9 mouse cellular contexts compared by ENCODE assay signal in genomic region chr17:25913186-25913876, GRCm38 (mm10). TPM values are rescaled to one million over a fixed set of nuclear protein-coding genes. Genes with fewer than 3 reads are reported as not detected.
A peak's percentile ranks its signal among the peaks of the same experiment; 100 is the strongest.
DNase-seq lines count a peak whose midpoint lies in the region; ATAC-seq and TF ChIP-seq lines count a peak whose summit lies in the region.
"Had no signal": no experiment of that assay in that cellular context is flagged by ENCODE, and none has a peak within 500 bp of the region (broad histone marks: within the 10 kb centered on the region; RNA-seq: fewer than 3 reads in every experiment).

No protein-coding gene starts in this region.

- no peak overlapping the region for H3K27ac ChIP-seq in CH12.LX (ENCODE audit: insufficient read depth, low read depth)
- H3K27ac ChIP-seq in hindbrain, embryonic 16.5 days (ENCODE audit: low read depth, low read length), result no peak overlapping the region
- H3K27ac ChIP-seq in forebrain, embryonic 13.5 days, result no peak overlapping the region
- H3K27ac ChIP-seq: kidney, postnatal 0 days; neural tube, embryonic 12.5 days had no signal

- H3K36me3 ChIP-seq in CH12.LX (replicated peaks in 1 of 2; ENCODE audit: control insufficient read depth in 1 of 2, insufficient read depth in 1 of 2, low read length in 1 of 2), result peaks cover 13 to 64% of the 10 kb centered on the region in 2 experiments
- H3K36me3 ChIP-seq in hindbrain, embryonic 16.5 days (ENCODE audit: control insufficient read depth, insufficient read depth, low read length), result no peaks in the 10 kb centered on the region
- H3K36me3 ChIP-seq in forebrain, embryonic 13.5 days (ENCODE audit: poor library complexity, severe bottlenecking), result peaks cover 16% of the 10 kb centered on the region

- no peaks in the 10 kb centered on the region for H3K9me3 ChIP-seq in CH12.LX (replicated peaks; ENCODE audit: low read length)
- no peaks in the 10 kb centered on the region for H3K9me3 ChIP-seq in hindbrain, embryonic 16.5 days (ENCODE audit: control insufficient read depth, low read length)
- H3K9me3 ChIP-seq in forebrain, embryonic 13.5 days (replicated peaks), result no peaks in the 10 kb centered on the region
- H3K9me3 ChIP-seq: neural tube, embryonic 12.5 days had no signal

- peaks cover 24% of the 10 kb centered on the region for H3K79me2 ChIP-seq in CH12.LX (replicated peaks; ENCODE audit: control insufficient read depth, extremely low read depth, insufficient read depth, poor library complexity, severe bottlenecking)

- DNase-seq in CH12.LX (ENCODE audit: extremely low read depth), result no peak
- peak; percentile 20 for DNase-seq in ZHBTc4 (ENCODE audit: low read depth, low spot score)
- DNase-seq in frontal cortex, postnatal 36 days (ENCODE audit: low spot score in 2 of 2), result peak; percentile 68 to 74
- DNase-seq in left cerebral cortex, postnatal 25 days (ENCODE audit: low spot score in 2 of 2), result peak; percentile 59 to 91
- DNase-seq in gastrocnemius, postnatal 14 days, result no peak

- dilution Hi-C loops in CH12.LX (cut with MboI; ENCODE audit: extremely low pct_ligation_motif_present, extremely low pct_unique_long_range_greater_than_20kb, low sequenced_read_pairs), result no loop called here

- no peak overlapping the region for H3K9ac ChIP-seq in CH12.LX (ENCODE audit: insufficient read depth, low read depth)
- H3K9ac ChIP-seq in hindbrain, embryonic 16.5 days (ENCODE audit: low read depth, low read length), result no peak overlapping the region
- H3K9ac ChIP-seq in forebrain, embryonic 13.5 days, result no peak overlapping the region
- H3K9ac ChIP-seq: neural tube, embryonic 12.5 days had no signal

- in situ Hi-C loops in CH12.LX (cut with MboI; ENCODE audit: low pct_ligation_motif_present, low pct_unique_long_range_greater_than_20kb, low sequenced_read_pairs), result no loop called here

- no peaks in the 10 kb centered on the region for H3K27me3 ChIP-seq in CH12.LX (replicated peaks)
- no peaks in the 10 kb centered on the region for H3K27me3 ChIP-seq in hindbrain, embryonic 16.5 days (replicated peaks; ENCODE audit: control insufficient read depth, insufficient read depth, low read length)
- no peaks in the 10 kb centered on the region for H3K27me3 ChIP-seq in forebrain, embryonic 13.5 days
- H3K27me3 ChIP-seq: neural tube, embryonic 12.5 days had no signal

- 90% methylated on average over 14 of the region's 14 CpGs for WGBS in hindbrain, embryonic 16.5 days
- WGBS in forebrain, embryonic 13.5 days, result 92% methylated on average over 14 of the region's 14 CpGs

- no peak overlapping the region for H3K4me2 ChIP-seq in CH12.LX (ENCODE audit: insufficient read depth, low read depth, poor library complexity, severe bottlenecking)
- H3K4me2 ChIP-seq in hindbrain, embryonic 16.5 days (ENCODE audit: low read length), result no peak overlapping the region
- H3K4me2 ChIP-seq in forebrain, embryonic 13.5 days, result no peak overlapping the region
- H3K4me2 ChIP-seq: neural tube, embryonic 12.5 days had no signal

- TF ChIP-seq RAD21 in CH12.LX (IDR thresholded peaks at IDR 0.05; ENCODE audit: low read depth, low read length), result no peak

- no peak for TF ChIP-seq POLR2A in CH12.LX (IDR thresholded peaks at IDR 0.05; ENCODE audit: low read depth, low read length)

- no peak for TF ChIP-seq CTCF in CH12.LX (conservative IDR thresholded peaks at IDR 0.05 in 1 of 2, IDR thresholded peaks at IDR 0.05 in 1 of 2; ENCODE audit: low read depth in 2 of 2, low read length in 2 of 2)

- no peak for TF ChIP-seq EP300 in CH12.LX (IDR thresholded peaks at IDR 0.05; ENCODE audit: low read length)

- H3K4me3 ChIP-seq in CH12.LX (replicated peaks in 1 of 3; ENCODE audit: low read depth in 2 of 3, low read length in 2 of 3, poor library complexity in 1 of 3), result no peak overlapping the region
- H3K4me3 ChIP-seq in hindbrain, embryonic 16.5 days (ENCODE audit: low read length), result no peak overlapping the region
- H3K4me3 ChIP-seq in forebrain, embryonic 13.5 days, result no peak overlapping the region
- H3K4me3 ChIP-seq: neural tube, embryonic 12.5 days had no signal

- peaks cover 14 to 50% of the 10 kb centered on the region in 2 experiments for H3K4me1 ChIP-seq in CH12.LX (ENCODE audit: control insufficient read depth in 1 of 2, insufficient read depth in 2 of 2)
- H3K4me1 ChIP-seq in hindbrain, embryonic 16.5 days (ENCODE audit: control insufficient read depth, insufficient read depth, low read depth, low read length), result peaks cover 11% of the 10 kb centered on the region
- H3K4me1 ChIP-seq in forebrain, embryonic 13.5 days, result peaks cover 25% of the 10 kb centered on the region

- ATAC-seq in hindbrain, embryonic 16.5 days, result no peak
- no peak for ATAC-seq in forebrain, embryonic 13.5 days

- intact Hi-C loops in left cerebral cortex, postnatal 25 days (cut with DNase I), result no loop called here
- intact Hi-C loops in gastrocnemius, postnatal 14 days (cut with DNase I; ENCODE audit: low total_unique reads), result no loop called here

TF ChIP-seq in CH12.LX, 34 proteins besides CTCF, POLR2A, EP300 and RAD21:
- no peak for TF ChIP-seq HCFC1 (IDR thresholded peaks at IDR 0.05; ENCODE audit: low read depth, low read length)
- no peak for TF ChIP-seq CHD2 (IDR thresholded peaks at IDR 0.05; ENCODE audit: low read length)
- no peak for TF ChIP-seq JUN (IDR thresholded peaks at IDR 0.05; ENCODE audit: insufficient read depth, low read depth, low read length)
- no peak for TF ChIP-seq ZNF384 (IDR thresholded peaks at IDR 0.05; ENCODE audit: low read depth, low read length)
- TF ChIP-seq SIN3A (IDR thresholded peaks at IDR 0.05; ENCODE audit: low read length), result peak; percentile 32; the same call in 1 of the 2 replicates

RNA-seq across cellular contexts. Expression of gene Rab40c, which starts 6.2 kb away (rescaled TPM):
- total RNA-seq in CH12.LX (2012; rRNA removed) (6.6 and 8.0 TPM in 2 replicates), CH12.LX (2014; rRNA removed) (7.9 and 9.2 TPM in 2 replicates)
- polyA plus RNA-seq in CH12.LX (2012; ENCODE audit: insufficient read length, low read depth), result 14.4 and 14.8 TPM in 2 replicates
- 10 to 100 TPM; 46.7 to 50.9 TPM for total RNA-seq in left cerebral cortex, postnatal 25 days (2021)
- 49.5 and 50.8 TPM in 2 replicates for polyA plus RNA-seq in hindbrain, embryonic 16.5 days (2015; fragmentation: Nextera tagmentation; extraction: Ambion mirVana)
- total RNA-seq in gastrocnemius, postnatal 14 days (2021), result 10 to 100 TPM; 10.1 to 10.3 TPM
- polyA plus RNA-seq in forebrain, embryonic 13.5 days (2015; fragmentation: Nextera tagmentation; extraction: Ambion mirVana), result 39.5 and 45.9 TPM in 2 replicates

RNA-seq across cellular contexts. Expression of gene Pigq, which starts 31.4 kb away (rescaled TPM):
- total RNA-seq in CH12.LX (2012; rRNA removed) (28.1 and 29.2 TPM in 2 replicates), CH12.LX (2014; rRNA removed) (15.1 and 18.5 TPM in 2 replicates)
- 75.0 and 97.2 TPM in 2 replicates for polyA plus RNA-seq in CH12.LX (2012; ENCODE audit: insufficient read length, low read depth)
- total RNA-seq in left cerebral cortex, postnatal 25 days (2021), result 100 to 1,000 TPM; 116 to 118 TPM
- polyA plus RNA-seq in hindbrain, embryonic 16.5 days (2015; fragmentation: Nextera tagmentation; extraction: Ambion mirVana), result 83.1 and 90.5 TPM in 2 replicates
- total RNA-seq in gastrocnemius, postnatal 14 days (2021), result 10 to 100 TPM; 29.8 to 30.2 TPM
- polyA plus RNA-seq in forebrain, embryonic 13.5 days (2015; fragmentation: Nextera tagmentation; extraction: Ambion mirVana), result 45.0 and 54.5 TPM in 2 replicates

RNA-seq across cellular contexts. Expression of gene Nhlrc4, which starts 31.4 kb away (rescaled TPM):
- total RNA-seq in CH12.LX (2012; rRNA removed) (not detected in 2 replicates), CH12.LX (2014; rRNA removed) (not detected in 2 replicates)
- not detected in 2 replicates for polyA plus RNA-seq in CH12.LX (2012; ENCODE audit: insufficient read length, low read depth)
- not detected for total RNA-seq in left cerebral cortex, postnatal 25 days (2021)
- 0.19 and 0.52 TPM in 2 replicates for polyA plus RNA-seq in hindbrain, embryonic 16.5 days (2015; fragmentation: Nextera tagmentation; extraction: Ambion mirVana)
- total RNA-seq in gastrocnemius, postnatal 14 days (2021), result not detected
- polyA plus RNA-seq in forebrain, embryonic 13.5 days (2015; fragmentation: Nextera tagmentation; extraction: Ambion mirVana), result not detected in 2 replicates

RNA-seq across cellular contexts. Expression of gene Wfikkn1, which starts 32.7 kb away (rescaled TPM):
- total RNA-seq in CH12.LX (2012; rRNA removed) (0.25 and 0.34 TPM in 2 replicates), CH12.LX (2014; rRNA removed) (0.11 TPM in 1 of 2 replicates, not detected in the other)
- polyA plus RNA-seq in CH12.LX (2012; ENCODE audit: insufficient read length, low read depth), result 0.48 and 0.69 TPM in 2 replicates
- total RNA-seq in left cerebral cortex, postnatal 25 days (2021), result 1 to 10 TPM; 1.3 to 2.5 TPM
- polyA plus RNA-seq in hindbrain, embryonic 16.5 days (2015; fragmentation: Nextera tagmentation; extraction: Ambion mirVana), result 0.34 and 0.51 TPM in 2 replicates
- total RNA-seq in gastrocnemius, postnatal 14 days (2021), result under 1 TPM; 0.49 to 0.55 TPM
- 0.76 and 0.77 TPM in 2 replicates for polyA plus RNA-seq in forebrain, embryonic 13.5 days (2015; fragmentation: Nextera tagmentation; extraction: Ambion mirVana)

RNA-seq across cellular contexts. Expression of gene Mettl26, which starts 38.5 kb away (rescaled TPM):
- total RNA-seq in CH12.LX (2012; rRNA removed), result 43.6 and 52.5 TPM in 2 replicates
- 31.9 and 33.0 TPM in 2 replicates for total RNA-seq in CH12.LX (2014; rRNA removed)
- polyA plus RNA-seq in CH12.LX (2012; ENCODE audit: insufficient read length, low read depth), result 29.8 and 32.0 TPM in 2 replicates
- total RNA-seq in left cerebral cortex, postnatal 25 days (2021), result 10 to 100 TPM; 34.8 to 38.1 TPM
- polyA plus RNA-seq in hindbrain, embryonic 16.5 days (2015; fragmentation: Nextera tagmentation; extraction: Ambion mirVana), result 63.4 and 67.5 TPM in 2 replicates
- total RNA-seq in gastrocnemius, postnatal 14 days (2021), result 10 to 100 TPM; 26.1 to 27.7 TPM
- polyA plus RNA-seq in forebrain, embryonic 13.5 days (2015; fragmentation: Nextera tagmentation; extraction: Ambion mirVana), result 62.5 and 67.1 TPM in 2 replicates

Comparison
In these comparisons a context has a peak if more than half of its experiments do, and no peak if none do; other contexts are left out.
1. DNase-seq: peak in ZHBTc4 (single experiment), frontal cortex, postnatal 36 days (2 of 2) and left cerebral cortex, postnatal 25 days (2 of 2); none in CH12.LX (single experiment) and gastrocnemius, postnatal 14 days (single experiment).
2. RNA of gene Rab40c, which starts 6.2 kb away (total RNA-seq): 46.7 to 50.9 TPM in left cerebral cortex, postnatal 25 days; 10.1 to 10.3 TPM in gastrocnemius, postnatal 14 days and 6.6 to 9.2 TPM in CH12.LX; every median in the first group is over 4 times any median in the second.